In genomic region chr4:47499121-47499545, GRCm38 (mm10) we compare ENCODE assay signal across 27 mouse cellular contexts. TPM values are rescaled to one million over a fixed set of nuclear protein-coding genes. Genes with fewer than 3 reads are reported as not detected.
DNase-seq lines count a peak whose midpoint lies in the region; ATAC-seq and TF ChIP-seq lines count a peak whose summit lies in the region.
"Had no signal": no experiment of that assay in that cellular context is flagged by ENCODE, and none has a peak within 500 bp of the region (broad histone marks: within the 10 kb centered on the region; RNA-seq: fewer than 3 reads in every experiment).

No protein-coding gene starts in this region.

- no peak for ATAC-seq in megakaryocyte progenitor cell, adult 5-6 weeks (replicated peaks; ENCODE audit: poor library complexity)
- no peak for ATAC-seq in frontal cortex, adult (ENCODE audit: low TSS enrichment)
- ATAC-seq: forebrain, embryonic 14.5 days; Patski had no signal

- peak; percentile 92 for DNase-seq in heart, adult 11 months
- no peak for DNase-seq in heart, postnatal 4 days
- peak; percentile 63 for DNase-seq in adrenal gland, postnatal 10 days
- peak; percentile 68 to 86 for DNase-seq in gastrocnemius, adult 8-10 months (ENCODE audit: low spot score in 2 of 2)
- DNase-seq: B cell, adult 2 months; cerebellum, adult 2 months; heart, adult 2 months; kidney, postnatal 36 days; liver; lung, postnatal 36 days; midbrain, embryonic 14.5 days; thymus, adult 18-20 months; thymus, postnatal 4 days had no signal

- no peaks in the 10 kb centered on the region for H3K79me2 ChIP-seq in myocyte (ENCODE audit: control insufficient read depth, insufficient read depth)

- no peaks in the 10 kb centered on the region for H3K36me3 ChIP-seq in myocyte (ENCODE audit: control insufficient read depth, insufficient read depth)
- H3K36me3 ChIP-seq: embryonic facial prominence, embryonic 15.5 days; G1E; hindbrain, embryonic 15.5 days; kidney, embryonic 15.5 days; limb, embryonic 10.5 days; liver, embryonic 15.5 days; lung, embryonic 15.5 days; neural tube, embryonic 13.5 days had no signal

- H3K4me2 ChIP-seq in myocyte (ENCODE audit: low read depth): peak overlapping the region; percentile 28
- H3K4me2 ChIP-seq: embryonic facial prominence, embryonic 15.5 days; hindbrain, embryonic 15.5 days; kidney, embryonic 15.5 days; liver, embryonic 15.5 days; lung, embryonic 15.5 days; neural tube, embryonic 13.5 days had no signal

- no peak overlapping the region for H3K4me3 ChIP-seq in myocyte
- H3K4me3 ChIP-seq: embryonic facial prominence, embryonic 15.5 days; heart, adult 2 months; hindbrain, embryonic 15.5 days; kidney, embryonic 15.5 days; limb, embryonic 10.5 days; liver, embryonic 15.5 days; lung, embryonic 15.5 days; neural tube, embryonic 13.5 days had no signal

- H3K27me3 ChIP-seq in myocyte (ENCODE audit: control insufficient read depth, insufficient read depth, insufficient read length): no peaks in the 10 kb centered on the region
- H3K27me3 ChIP-seq: CH12.LX; embryonic facial prominence, embryonic 15.5 days; hindbrain, embryonic 15.5 days; kidney, embryonic 15.5 days; liver, embryonic 15.5 days; lung, embryonic 15.5 days; neural tube, embryonic 13.5 days had no signal

- no peak overlapping the region for H3ac ChIP-seq in myocyte (ENCODE audit: control insufficient read depth, insufficient read length)

- no peak for TF ChIP-seq POLR2A in myocyte (IDR thresholded peaks at IDR 0.05; ENCODE audit: insufficient read length, low read depth)

TF ChIP-seq in myocyte, 11 proteins besides CTCF, POLR2A, EP300 and RAD21:
- TF ChIP-seq MYOD1 (IDR thresholded peaks at IDR 0.05; ENCODE audit: control insufficient read depth in 1 of 3, insufficient read length in 2 of 3, low read depth in 2 of 3): peak in 1 of 3 experiments; percentile 51
- no peak for TF ChIP-seq SRF (IDR thresholded peaks at IDR 0.05; ENCODE audit: control insufficient read depth, insufficient read length, low read depth)

RNA-seq across cellular contexts. Expression of gene Sec61b, which starts 24.7 kb away (rescaled TPM):
- 10 to 100 TPM; 48.2 to 55.6 TPM for total RNA-seq in heart, postnatal 4 days (2021)
- 100 to 1,000 TPM; 149 to 186 TPM for total RNA-seq in adrenal gland, postnatal 10 days (2021)
- total RNA-seq in gastrocnemius, adult 8-10 months (2022): 10 to 100 TPM; 30.6 to 84.1 (median 36.1) TPM
- polyA plus RNA-seq in myocyte (2012; fragmentation: generic; extraction: Trizol): 237 TPM
- total RNA-seq in megakaryocyte progenitor cell, adult 5-6 weeks (2015): 584 and 670 TPM in 2 replicates
- 230 and 279 TPM in 2 replicates for total RNA-seq in megakaryocyte progenitor cell, adult 5-6 weeks (2017)

RNA-seq across cellular contexts. Expression of gene Alg2, which starts 25.0 kb away (rescaled TPM):
- total RNA-seq in heart, postnatal 4 days (2021): 10 to 100 TPM; 12.3 to 12.6 TPM
- 10 to 100 TPM; 68.8 to 83.3 TPM for total RNA-seq in adrenal gland, postnatal 10 days (2021)
- 10 to 100 TPM in 2 of 4 experiments, 1 to 10 TPM in 2; 8.1 to 15.5 (median 10.3) TPM for total RNA-seq in gastrocnemius, adult 8-10 months (2022)
- 22.7 TPM for polyA plus RNA-seq in myocyte (2012; fragmentation: generic; extraction: Trizol)
- total RNA-seq in megakaryocyte progenitor cell, adult 5-6 weeks (2015): 43.4 and 48.4 TPM in 2 replicates
- total RNA-seq in megakaryocyte progenitor cell, adult 5-6 weeks (2017): 18.0 and 19.5 TPM in 2 replicates
